Mouse (Mus musculus): ENCODE results near the gene Tnrc6a. TPM values are rescaled to one million over a fixed set of nuclear protein-coding genes. Genes with fewer than 3 reads are reported as not detected.

The Tnrc6a gene
- polyA plus RNA-seq, 1 experiment from 2014 or later, result 9.0 TPM

DNA sequence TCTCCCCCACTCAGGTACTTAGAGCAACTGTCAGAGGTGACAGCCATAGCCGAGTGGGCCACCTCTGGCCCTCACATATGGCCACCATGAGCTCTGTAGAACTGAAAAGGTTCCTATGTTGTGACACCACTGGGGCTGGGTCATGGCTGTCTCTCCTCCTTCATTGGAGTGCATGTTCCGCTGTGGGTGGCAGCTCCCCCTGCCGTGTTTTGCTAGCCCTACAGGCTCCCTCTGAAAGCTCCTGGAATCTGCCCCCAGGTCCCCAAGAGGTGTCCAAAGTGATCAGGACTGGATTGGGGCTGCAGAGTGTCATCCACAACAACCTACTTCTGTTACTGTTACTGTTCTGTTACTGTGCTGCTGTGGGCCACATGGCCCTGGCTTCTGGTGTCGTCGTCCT lies 88.6 kb downstream of the Tnrc6a start:
- Histone ChIP-seq H3K4me1 (replicated peaks) (0 out of 2 replicates have a peak, but pooled peaks cover 4% of the 10 kb centered on the region), H3K4me2 (no peak overlapping the region), H3K27ac (replicated peaks) (no peak overlapping the region), H3K27me3 (no peaks in the 10 kb centered on the region), H3K36me3 (replicated peaks) (no peaks in the 10 kb centered on the region), H3K9me3 (replicated peaks) (no peaks in the 10 kb centered on the region), H3K4me3 (replicated peaks) (no peak overlapping the region), H3K9ac (no peak overlapping the region)
- ATAC-seq (ENCODE audit: insufficient read depth), result no peak
- WGBS (ENCODE audit: insufficient replicate concordance), result 63% methylated on average over 5 of the region's 5 CpGs

DNA sequence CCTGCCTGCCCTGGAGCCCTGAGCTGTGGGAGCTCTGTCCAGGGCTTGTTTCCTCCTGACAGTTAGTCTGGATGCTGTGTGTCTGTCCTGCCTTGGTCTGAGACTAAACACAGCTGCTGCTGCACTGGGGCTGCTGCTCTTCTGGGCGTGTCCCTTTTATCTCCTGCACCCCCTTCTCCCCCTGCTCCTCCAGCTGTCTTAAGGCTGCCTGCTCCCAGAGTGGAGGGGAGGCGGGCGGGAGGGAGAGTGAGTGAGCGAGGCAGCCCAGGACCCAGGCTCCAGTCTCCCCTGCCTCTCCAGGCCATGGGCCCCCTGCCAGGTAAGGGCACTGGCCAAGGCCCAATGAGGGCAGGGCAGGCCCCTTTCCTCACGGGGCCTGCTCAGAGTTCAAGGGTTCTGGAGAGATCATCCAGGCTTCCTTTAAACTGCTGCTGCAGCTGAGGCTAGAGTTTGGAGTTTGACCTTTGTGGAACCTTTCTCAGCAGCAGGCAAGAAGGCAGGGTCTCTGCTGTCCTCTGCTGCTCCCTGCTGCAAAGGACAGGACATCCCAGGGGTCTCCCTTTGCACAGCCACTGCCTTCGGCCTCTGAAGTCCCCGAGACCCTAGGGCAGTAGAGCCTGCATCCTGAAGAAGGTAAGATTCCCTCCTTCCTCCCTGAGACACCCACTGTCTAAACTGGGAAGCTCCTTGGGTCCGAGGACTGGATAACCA lies 90.8 kb downstream of the Tnrc6a start, which contains the start of gene Slc5a11:
Gene Slc5a11, plus strand, starts transcription at position 416 of the 711 bp plus-strand sequence.
- H3K36me3 ChIP-seq (replicated peaks), result no peaks in the 10 kb centered on the region
- no peak within 1 kb of the TSS for H3K27ac ChIP-seq (replicated peaks)
- 0 out of 2 replicates have a peak, but pooled peaks cover 4% of the 10 kb centered on the region for H3K4me1 ChIP-seq (replicated peaks)
- no peak for ATAC-seq (ENCODE audit: insufficient read depth)
- no peak within 1 kb of the TSS for H3K4me3 ChIP-seq (replicated peaks)
- H3K9me3 ChIP-seq (replicated peaks), result no peaks in the 10 kb centered on the region
- no peak within 1 kb of the TSS for H3K9ac ChIP-seq
- 43% methylated on average over 8 of the region's 8 CpGs for WGBS (ENCODE audit: insufficient replicate concordance)
- no peaks in the 10 kb centered on the region for H3K27me3 ChIP-seq
- no peak within 1 kb of the TSS for H3K4me2 ChIP-seq

DNA sequence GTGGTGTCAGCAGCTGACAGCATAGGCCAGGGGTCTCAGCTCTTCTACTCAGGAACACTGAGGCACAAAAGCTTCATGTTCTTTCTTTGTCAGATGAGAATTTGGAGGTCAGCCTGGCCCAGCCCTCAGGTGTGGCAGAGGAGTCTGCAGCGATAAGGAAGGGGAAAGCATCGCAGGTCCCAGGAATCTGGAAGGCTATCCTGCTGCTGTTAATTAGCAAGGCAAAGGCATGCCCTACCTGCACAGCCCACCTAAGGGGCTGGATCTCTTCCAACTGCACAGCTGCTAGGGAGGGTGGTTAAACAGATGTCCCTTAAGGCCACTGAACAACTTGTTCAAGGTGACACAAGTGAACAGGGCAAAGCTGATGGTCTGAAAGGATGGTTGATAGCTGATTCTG lies 91.5 kb downstream of the Tnrc6a start:
- H3K4me2 ChIP-seq, result no peak overlapping the region
- H3K4me3 ChIP-seq (replicated peaks), result no peak overlapping the region
- WGBS (ENCODE audit: insufficient replicate concordance), result 61% methylated on average over 2 of the region's 2 CpGs
- no peak overlapping the region for H3K9ac ChIP-seq
- H3K27me3 ChIP-seq, result no peaks in the 10 kb centered on the region
- ATAC-seq (ENCODE audit: insufficient read depth), result no peak
- H3K36me3 ChIP-seq (replicated peaks), result no peaks in the 10 kb centered on the region
- H3K27ac ChIP-seq (replicated peaks), result no peak overlapping the region
- 0 out of 2 replicates have a peak, but pooled peaks cover 4% of the 10 kb centered on the region for H3K4me1 ChIP-seq (replicated peaks)
- H3K9me3 ChIP-seq (replicated peaks), result no peaks in the 10 kb centered on the region

DNA sequence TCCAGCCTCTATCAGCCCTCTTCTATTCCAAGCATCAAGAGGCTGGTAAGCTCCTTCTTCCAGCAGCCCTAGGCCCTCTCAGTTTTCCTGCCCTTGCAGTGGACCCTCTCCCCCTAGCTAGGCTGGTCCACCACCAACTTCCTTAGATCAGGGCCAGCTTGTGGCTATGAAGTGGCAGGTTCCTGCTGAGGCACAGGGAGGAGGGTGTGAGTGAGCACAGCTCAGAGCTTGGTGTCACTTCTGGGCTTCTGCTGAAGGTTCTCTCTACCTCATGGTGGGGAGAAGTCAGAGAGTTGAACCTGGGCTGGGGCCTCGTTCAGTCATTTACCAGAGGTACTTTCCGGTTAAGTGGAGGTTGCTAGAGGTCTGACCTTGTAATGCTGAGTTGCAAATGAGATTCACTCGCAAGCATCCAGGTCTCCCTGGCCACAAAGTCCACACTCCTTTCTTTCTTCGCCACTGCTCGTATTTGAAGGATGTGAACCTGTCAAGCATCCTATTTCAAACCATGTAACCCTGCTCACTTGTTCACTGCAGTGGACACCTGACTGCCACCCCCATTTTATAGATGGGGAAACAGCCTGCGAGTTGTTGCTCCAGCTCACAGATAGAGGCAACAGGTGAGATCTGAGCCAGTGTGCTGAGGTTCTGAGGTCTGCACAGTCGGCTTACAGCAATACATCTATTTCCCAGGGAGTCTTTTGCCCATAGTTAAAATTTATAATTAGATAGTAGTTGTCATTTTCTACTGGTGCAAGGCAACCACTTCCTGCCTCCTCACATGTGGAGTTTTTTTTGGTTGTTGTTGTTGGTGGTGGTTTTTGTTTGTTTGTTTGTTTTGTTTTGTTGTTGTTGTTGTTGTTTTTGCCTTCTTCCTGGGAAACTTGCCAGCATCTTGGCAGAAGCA lies 94.0 kb downstream of the Tnrc6a start:
- Histone ChIP-seq H3K9ac (no peak overlapping the region), H3K36me3 (replicated peaks) (no peaks in the 10 kb centered on the region), H3K27me3 (no peaks in the 10 kb centered on the region), H3K9me3 (replicated peaks) (no peaks in the 10 kb centered on the region), H3K4me3 (replicated peaks) (no peak overlapping the region), H3K27ac (replicated peaks) (no peak overlapping the region), H3K4me2 (no peak overlapping the region), H3K4me1 (replicated peaks) (0 out of 2 replicates have a peak, but pooled peaks cover 4% of the 10 kb centered on the region)
- ATAC-seq (ENCODE audit: insufficient read depth), result no peak
- WGBS (ENCODE audit: insufficient replicate concordance), result 52% methylated on average over 7 of the region's 7 CpGs

DNA sequence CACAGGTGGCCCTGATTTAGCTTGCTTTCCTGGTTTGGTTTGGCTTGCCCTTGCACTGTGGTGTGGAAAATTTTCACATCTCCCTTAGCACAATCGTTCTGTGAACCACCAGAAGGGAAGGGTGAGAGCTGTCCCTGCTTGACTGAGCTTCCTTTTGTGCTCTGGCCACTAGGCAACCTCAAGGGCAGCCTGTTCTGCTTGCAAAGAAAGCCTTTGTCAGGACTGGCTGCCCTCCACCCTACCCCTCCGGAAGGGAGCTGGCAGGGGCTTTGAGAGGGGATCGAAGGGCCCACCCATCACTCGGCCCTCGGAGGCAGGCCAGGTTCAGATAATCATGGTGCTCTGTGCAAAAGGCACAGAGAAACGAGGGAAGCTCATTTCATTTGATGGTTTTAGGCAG lies 94.9 kb downstream of the Tnrc6a start:
- Histone ChIP-seq H3K4me2 (no peak overlapping the region), H3K4me1 (replicated peaks) (0 out of 2 replicates have a peak, but pooled peaks cover 4% of the 10 kb centered on the region), H3K27me3 (no peaks in the 10 kb centered on the region), H3K9me3 (replicated peaks) (no peaks in the 10 kb centered on the region), H3K36me3 (replicated peaks) (no peaks in the 10 kb centered on the region), H3K9ac (no peak overlapping the region), H3K4me3 (replicated peaks) (no peak overlapping the region), H3K27ac (replicated peaks) (no peak overlapping the region)
- no peak for ATAC-seq (ENCODE audit: insufficient read depth)
- 36% methylated on average over 6 of the region's 6 CpGs for WGBS (ENCODE audit: insufficient replicate concordance)

DNA sequence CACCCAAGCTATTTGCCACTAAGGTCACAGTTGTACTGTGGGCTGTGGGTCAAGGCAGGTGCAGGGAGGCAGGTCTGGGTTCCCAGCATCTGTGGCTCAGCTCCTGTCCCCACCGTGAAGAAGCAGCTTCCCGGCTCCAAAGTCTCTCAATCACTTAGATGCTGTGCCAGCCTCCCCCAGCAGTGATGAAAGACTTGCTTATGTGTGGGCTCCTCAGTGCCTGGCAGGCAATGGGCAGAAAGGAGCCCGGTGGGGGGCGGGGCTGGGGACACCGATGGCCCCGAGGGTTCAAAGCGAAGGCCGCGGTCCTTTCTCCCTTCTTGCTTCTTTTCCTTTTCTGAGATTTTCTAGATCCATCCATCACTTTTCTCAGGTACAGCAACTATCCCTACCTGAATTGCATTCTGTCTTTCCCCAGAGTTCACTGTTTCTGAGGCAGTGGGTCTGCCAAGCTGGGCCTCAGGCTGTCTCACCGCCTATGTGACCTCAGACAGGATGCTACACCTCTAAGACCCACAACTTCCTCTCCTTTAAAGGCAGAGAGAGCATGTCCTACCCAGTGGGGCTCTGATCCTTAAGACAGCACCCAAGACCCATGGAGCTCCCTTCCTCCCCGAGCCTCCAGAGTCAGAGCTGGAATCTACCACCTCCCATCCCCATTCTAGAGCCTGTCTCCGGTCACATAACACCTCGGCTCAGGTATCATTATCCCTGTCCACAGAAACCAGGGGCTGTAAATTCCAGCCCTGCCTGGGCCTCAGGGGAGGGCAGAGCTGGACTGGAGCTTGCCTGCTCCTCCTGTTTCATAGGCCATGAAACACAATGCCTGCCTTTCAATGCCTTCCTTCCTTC lies 96.3 kb downstream of the Tnrc6a start:
- Histone ChIP-seq H3K4me3 (replicated peaks) (no peak overlapping the region), H3K4me1 (replicated peaks) (no peaks in the 10 kb centered on the region), H3K4me2 (no peak overlapping the region), H3K9ac (no peak overlapping the region), H3K27ac (replicated peaks) (no peak overlapping the region), H3K27me3 (no peaks in the 10 kb centered on the region), H3K9me3 (replicated peaks) (no peaks in the 10 kb centered on the region), H3K36me3 (replicated peaks) (no peaks in the 10 kb centered on the region)
- ATAC-seq (ENCODE audit: insufficient read depth), result no peak
- WGBS (ENCODE audit: insufficient replicate concordance), result 66% methylated on average over 13 of the region's 13 CpGs

DNA sequence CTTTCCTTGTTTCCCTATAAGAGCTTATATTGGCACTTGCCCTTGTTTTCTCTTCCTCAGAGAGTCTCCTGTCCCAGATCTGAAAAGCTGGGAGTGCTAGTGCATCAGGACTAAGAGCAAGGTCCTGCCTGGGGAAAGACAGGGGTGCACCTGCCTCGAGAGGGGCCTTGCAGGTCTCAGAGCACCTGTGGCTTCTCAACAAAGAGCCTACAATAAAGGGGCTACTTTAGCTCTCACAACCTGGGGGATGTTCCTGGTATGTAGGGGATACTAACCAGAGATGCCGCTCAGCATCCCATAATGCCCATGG lies 96.9 kb downstream of the Tnrc6a start:
- no peak overlapping the region for H3K4me3 ChIP-seq (replicated peaks)
- no peak overlapping the region for H3K27ac ChIP-seq (replicated peaks)
- no peaks in the 10 kb centered on the region for H3K27me3 ChIP-seq

DNA sequence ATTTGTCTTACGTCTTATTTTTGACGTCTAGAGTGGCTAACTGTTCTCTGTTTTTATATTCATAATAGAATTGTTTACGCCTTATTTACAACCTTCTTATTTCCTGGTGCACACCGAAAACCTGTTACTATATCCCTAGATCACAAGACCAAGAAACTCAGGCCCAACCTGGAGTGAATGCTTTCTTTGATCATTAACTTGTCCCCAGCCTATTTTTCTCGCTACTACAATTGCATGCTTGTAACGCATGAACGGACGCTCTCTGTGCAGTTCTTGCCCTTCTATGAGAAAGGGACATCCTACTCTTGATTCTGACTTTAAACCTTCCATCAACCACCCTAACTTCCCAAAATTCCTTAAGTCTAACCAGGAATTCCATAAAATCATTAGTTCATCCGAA lies 100.4 kb downstream of the Tnrc6a start:
- ATAC-seq (ENCODE audit: insufficient read depth), result no peak
- Histone ChIP-seq H3K4me2 (no peak overlapping the region), H3K36me3 (replicated peaks) (no peaks in the 10 kb centered on the region), H3K27me3 (no peaks in the 10 kb centered on the region), H3K9me3 (replicated peaks) (no peaks in the 10 kb centered on the region), H3K4me3 (replicated peaks) (no peak overlapping the region), H3K4me1 (replicated peaks) (no peaks in the 10 kb centered on the region), H3K27ac (replicated peaks) (no peak overlapping the region), H3K9ac (no peak overlapping the region)
- WGBS (ENCODE audit: insufficient replicate concordance), result 72% methylated on average over 9 of the region's 9 CpGs

More for the DNA sequence above, 96.9 kb downstream of the Tnrc6a start:
- Histone ChIP-seq H3K4me2 (no peak overlapping the region), H3K9me3 (replicated peaks) (no peaks in the 10 kb centered on the region), H3K9ac (no peak overlapping the region), H3K4me1 (replicated peaks) (no peaks in the 10 kb centered on the region), H3K36me3 (replicated peaks) (no peaks in the 10 kb centered on the region)
- ATAC-seq (ENCODE audit: insufficient read depth), result no peak
- 44% methylated on average over 2 of the region's 2 CpGs for WGBS (ENCODE audit: insufficient replicate concordance)

DNA sequence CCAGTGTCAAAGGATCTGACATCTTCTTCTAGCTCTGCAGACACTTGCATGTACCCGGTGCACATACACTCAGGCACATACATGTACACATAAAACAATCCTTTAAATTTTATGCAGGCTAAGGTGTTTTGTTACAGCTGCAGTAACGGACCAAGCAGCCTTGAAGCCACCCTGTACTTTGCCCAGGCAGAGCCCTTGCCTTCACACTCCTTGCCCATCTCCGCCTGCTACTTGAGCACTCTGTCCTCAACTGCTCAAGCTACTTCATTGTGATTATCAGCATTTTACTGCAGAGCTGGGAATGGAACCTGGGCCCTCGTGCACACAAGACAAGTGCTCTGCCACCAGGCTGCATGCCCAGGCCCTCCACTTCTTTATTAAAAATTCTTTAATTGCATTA lies 101.5 kb downstream of the Tnrc6a start:
- Histone ChIP-seq H3K27me3 (no peaks in the 10 kb centered on the region), H3K4me2 (no peak overlapping the region), H3K4me1 (replicated peaks) (no peaks in the 10 kb centered on the region), H3K36me3 (replicated peaks) (no peaks in the 10 kb centered on the region), H3K9ac (no peak overlapping the region), H3K27ac (replicated peaks) (no peak overlapping the region), H3K4me3 (replicated peaks) (no peak overlapping the region), H3K9me3 (replicated peaks) (no peaks in the 10 kb centered on the region)
- ATAC-seq (ENCODE audit: insufficient read depth), result no peak
- WGBS (ENCODE audit: insufficient replicate concordance), result 61% methylated on average over 4 of the region's 4 CpGs

DNA sequence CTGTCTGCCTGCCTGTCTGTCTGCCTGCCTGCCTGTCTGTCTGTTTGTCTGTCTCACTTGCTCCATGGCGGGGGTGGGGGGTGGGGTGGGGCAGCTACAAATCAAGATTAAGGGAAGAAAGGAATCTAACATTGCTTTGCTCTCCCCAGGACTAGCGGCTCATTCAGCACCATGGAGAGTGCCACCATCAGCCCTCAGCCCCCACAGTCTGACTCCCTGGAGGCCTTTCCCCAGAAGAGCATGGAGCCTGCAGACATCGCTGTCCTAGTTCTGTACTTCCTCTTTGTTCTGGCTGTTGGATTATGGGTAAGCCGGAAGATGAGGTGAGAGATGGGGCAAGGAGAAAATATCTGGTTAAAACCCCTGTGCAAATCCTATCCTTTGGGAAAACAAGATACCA lies 111.8 kb downstream of the Tnrc6a start:
- Histone ChIP-seq H3K4me1 (replicated peaks) (no peaks in the 10 kb centered on the region), H3K4me2 (no peak overlapping the region), H3K27me3 (no peaks in the 10 kb centered on the region), H3K36me3 (replicated peaks) (no peaks in the 10 kb centered on the region), H3K27ac (replicated peaks) (no peak overlapping the region), H3K9me3 (replicated peaks) (no peaks in the 10 kb centered on the region), H3K9ac (no peak overlapping the region), H3K4me3 (replicated peaks) (no peak overlapping the region)
- ATAC-seq (ENCODE audit: insufficient read depth), result no peak
- WGBS (ENCODE audit: insufficient replicate concordance), result 10% methylated on average over 4 of the region's 4 CpGs

DNA sequence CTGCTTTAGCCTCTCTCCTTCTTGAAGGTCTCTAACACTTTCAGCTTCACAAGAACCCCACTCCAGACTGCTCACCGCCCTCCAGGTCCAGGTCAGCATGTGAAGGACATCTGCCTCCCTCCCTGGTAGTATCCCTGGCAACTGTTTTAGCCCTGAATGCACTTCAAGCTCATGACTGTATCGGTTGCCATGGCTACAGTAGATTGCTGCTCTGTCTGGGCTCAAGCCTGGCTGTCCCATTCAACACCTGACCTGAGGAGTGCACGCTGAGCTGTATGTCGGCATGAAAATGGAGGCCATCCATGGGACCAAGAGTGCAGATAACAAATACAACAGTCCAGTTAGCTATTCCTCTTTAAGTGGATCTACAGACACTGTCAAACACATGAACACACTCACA lies 114.9 kb downstream of the Tnrc6a start:
- H3K9me3 ChIP-seq (replicated peaks), result no peaks in the 10 kb centered on the region
- H3K4me2 ChIP-seq, result no peak overlapping the region
- H3K9ac ChIP-seq, result no peak overlapping the region
- no peaks in the 10 kb centered on the region for H3K4me1 ChIP-seq (replicated peaks)
- no peak overlapping the region for H3K4me3 ChIP-seq (replicated peaks)
- H3K27me3 ChIP-seq, result no peaks in the 10 kb centered on the region
- H3K36me3 ChIP-seq (replicated peaks), result no peaks in the 10 kb centered on the region
- ATAC-seq (ENCODE audit: insufficient read depth), result no peak
- H3K27ac ChIP-seq (replicated peaks), result no peak overlapping the region
- whole genome bisulfite sequencing (ENCODE audit: insufficient replicate concordance), result 69% methylated on average over 4 of the region's 4 CpGs

Data from liver, embryonic 15.5 days (tissue).